Mouse (Mus musculus): ENCODE measurements around the gene Slc13a4.

Slc13a4 gene

DNA sequence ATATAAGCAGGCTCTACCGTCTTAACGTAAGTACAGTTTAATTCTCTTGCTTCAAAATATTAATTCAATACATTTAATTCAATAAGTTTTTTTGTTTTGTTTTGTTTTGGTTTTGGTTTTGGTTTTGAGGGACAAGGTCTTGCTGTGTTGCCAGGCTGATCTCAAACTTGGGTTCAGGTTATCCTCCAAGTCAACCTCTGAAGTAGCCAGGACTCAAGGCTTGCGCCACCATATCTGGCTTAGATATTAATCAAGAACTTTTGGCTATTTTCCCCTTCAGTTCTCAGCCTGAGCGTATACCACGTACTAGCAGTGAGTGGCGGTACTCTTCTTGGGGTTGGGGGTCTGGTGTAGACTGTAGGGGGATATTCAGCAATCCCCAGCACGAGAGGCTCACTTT lies 5.3 kb downstream of the Slc13a4 start:
- no peak for DNase-seq (ENCODE audit: low spot score)

DNA sequence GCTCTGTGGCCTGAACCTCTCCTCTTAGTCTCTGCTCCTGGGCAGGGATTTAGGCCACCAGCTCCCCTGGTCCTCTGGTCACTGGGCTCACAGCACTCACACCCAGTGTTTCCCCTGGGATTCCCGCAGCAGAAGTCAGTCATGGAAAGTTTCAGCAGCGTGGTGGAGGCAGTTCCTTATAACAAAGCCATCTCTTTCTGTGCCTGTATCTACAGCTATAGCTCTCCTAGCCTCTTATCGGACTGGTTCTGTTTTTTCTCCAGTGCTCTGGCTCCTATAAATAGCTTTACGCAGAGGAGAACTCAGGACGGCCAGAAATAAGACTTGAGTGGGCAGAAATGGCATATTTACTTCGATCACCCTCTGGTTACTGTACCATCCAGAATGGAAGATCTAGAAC lies 9.6 kb downstream of the Slc13a4 start:
- DNase-seq (ENCODE audit: low spot score) = no peak

DNA sequence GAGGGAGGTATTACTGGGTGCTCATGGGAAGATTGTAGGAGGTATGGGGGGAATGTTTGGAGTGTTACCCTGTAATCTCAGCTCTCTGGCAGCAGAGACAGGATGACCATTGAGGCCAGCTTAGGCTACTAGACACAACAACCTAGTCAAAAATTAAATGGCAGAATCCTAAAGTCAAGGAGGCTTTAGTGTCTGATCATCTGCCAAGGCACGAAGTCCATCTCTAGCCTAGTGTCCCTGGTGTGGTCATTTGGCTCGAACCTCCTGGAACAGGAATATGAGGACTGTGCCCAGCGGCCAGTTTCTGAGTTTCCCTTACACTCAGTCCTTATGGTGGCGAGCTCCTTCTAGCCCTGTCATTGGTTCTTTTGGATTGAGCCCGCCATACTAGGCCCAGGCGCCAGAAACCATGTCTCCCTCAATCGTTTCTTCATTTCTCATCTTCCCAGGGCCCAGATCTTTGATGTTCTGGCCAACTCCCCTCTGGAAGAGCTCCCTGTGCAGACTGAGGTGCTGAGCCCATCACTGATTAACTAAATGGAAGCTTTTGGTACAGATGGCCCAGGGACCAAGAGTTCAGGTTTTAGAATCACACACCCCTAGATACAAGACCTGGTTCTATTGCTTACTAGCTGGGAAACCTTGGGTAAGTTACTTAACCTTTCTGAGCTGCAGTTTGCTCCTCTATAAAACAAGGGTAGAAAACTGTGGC lies 10.3 kb downstream of the Slc13a4 start:
- no peak for DNase-seq (ENCODE audit: low spot score)

DNA sequence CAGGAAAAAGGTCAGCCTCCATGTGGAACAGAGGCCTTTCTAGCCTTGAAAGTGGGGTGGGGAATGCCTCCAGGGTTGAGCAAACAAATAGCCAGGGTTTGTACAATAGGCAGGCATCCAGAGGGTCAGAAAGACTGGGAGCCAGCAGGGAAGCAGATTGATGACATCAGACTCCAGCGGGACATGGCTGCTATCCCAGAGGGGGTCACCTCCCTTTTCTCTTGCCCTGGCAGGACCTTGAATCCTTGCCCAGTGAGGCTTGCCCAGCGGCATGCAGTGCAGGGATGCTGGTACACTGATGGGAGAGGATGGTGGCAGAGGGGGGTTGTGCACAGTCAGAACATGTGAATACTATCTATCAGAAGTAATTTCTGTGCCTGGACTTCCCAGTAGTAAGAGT lies 10.9 kb downstream of the Slc13a4 start:
- peak; percentile 82 for DNase-seq (ENCODE audit: low spot score)

DNA sequence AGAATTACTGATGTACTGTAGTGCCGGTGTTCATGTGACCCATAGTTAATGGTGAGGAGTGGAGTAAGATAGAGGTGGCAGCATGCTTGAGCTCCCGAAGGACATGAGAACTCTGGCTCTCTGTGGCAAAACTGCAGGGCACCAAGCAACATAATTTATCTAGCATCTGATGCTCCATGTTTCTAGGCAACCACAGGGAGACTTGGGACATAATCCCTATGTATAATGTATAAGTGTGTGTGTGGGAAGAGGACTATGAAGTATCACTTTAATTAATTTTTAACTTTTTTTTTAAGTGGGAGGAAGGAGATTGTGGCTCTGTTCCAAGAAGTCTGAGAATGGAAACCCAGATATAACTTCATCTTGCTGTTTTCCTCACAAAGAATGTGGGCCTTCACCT lies 13.0 kb downstream of the Slc13a4 start:
- no peak for DNase-seq (ENCODE audit: low spot score)

DNA sequence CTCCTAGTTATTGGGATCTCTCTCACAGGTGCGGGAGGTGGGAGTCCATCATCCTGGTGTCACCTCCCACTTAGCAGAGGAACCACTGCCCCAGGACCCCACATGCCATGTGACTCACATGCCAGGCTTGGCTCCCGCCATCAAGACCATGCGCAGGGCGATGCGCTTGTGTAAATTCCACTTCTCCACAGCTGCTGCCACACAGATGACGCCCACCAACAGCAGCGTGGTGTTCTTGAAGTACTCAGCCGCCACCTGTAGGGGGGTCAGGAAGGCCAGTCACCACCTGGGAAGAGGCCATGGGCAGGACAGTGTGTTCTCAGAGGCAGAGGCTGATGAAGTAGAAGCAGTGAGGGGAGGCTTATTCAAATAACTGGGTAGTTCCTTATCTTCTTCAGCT lies 18.3 kb downstream of the Slc13a4 start:
- DNase-seq (ENCODE audit: low spot score) = no peak

DNA sequence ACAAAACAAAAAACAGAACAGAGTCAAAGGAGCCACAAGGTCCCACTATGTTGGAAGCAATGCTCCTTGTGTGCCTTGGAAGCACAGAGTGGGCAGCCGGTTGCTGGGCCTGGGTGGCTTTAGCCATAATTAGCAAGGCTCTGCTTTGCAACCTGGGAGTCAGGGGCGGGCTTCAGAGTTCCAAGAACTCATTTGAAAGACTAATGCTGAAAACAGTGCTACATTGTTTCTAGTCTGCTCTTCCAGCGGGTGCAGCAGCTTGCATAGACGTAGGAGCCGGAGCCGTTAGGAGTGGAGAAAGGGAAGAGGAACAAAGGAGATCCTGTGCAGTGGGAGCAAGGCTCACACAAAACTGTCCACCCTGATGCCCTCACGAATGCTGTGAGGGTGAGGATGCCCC lies 19.0 kb downstream of the Slc13a4 start:
- peak; percentile 76 for DNase-seq (ENCODE audit: low spot score)

DNA sequence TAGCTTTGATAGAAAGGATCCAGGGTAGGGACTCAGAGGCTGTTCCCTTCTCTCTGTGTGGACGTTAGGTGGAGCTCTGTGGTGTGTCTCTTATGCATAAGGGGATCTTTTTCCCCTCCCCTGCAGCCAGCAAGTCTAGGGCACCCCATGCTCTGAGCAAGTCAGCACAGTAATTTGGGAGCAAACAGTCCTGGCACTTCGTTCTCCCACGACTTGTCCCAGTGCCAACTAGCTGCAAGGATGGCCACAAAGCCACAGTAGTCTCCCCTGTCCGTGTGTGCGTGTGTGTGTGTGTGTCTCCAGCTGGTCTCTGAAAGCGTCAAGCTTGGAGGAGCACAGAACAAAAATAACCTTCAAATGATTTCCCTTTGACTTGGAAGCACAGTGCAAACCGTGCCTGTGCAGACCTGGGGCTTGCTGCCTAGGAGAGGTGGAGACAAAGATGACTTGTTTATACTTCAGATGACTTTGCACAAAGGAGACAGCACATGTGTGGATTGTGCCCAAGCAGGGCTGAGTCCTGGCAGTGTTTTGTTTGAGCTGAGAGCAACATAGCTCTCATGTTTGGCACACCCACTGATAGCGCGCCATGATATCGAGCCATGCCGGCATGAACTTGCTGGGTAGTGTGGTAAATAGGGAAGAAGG lies 19.7 kb downstream of the Slc13a4 start:
- peak; percentile 83 for DNase-seq (ENCODE audit: low spot score)

DNA sequence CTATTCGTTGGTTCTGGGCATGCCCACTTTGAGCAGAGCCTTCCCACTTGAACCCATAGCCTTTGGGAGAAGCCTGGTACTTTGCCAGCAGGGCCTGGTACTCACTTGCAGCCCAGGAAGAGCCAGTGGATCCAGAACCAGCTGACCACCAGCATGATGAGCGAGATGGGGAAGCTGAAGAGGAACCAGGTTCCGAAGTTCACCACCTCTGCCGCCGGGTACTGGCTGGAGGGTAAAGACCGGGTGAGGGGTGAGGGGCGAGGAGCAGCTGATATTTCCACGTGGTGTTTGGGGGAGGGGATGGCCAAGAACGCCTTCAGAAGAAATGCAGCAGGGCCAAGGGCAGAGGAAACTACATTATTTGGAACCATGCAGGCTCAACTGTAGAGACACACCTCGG lies 28.6 kb downstream of the Slc13a4 start:
- no peak for DNase-seq (ENCODE audit: low spot score)

DNA sequence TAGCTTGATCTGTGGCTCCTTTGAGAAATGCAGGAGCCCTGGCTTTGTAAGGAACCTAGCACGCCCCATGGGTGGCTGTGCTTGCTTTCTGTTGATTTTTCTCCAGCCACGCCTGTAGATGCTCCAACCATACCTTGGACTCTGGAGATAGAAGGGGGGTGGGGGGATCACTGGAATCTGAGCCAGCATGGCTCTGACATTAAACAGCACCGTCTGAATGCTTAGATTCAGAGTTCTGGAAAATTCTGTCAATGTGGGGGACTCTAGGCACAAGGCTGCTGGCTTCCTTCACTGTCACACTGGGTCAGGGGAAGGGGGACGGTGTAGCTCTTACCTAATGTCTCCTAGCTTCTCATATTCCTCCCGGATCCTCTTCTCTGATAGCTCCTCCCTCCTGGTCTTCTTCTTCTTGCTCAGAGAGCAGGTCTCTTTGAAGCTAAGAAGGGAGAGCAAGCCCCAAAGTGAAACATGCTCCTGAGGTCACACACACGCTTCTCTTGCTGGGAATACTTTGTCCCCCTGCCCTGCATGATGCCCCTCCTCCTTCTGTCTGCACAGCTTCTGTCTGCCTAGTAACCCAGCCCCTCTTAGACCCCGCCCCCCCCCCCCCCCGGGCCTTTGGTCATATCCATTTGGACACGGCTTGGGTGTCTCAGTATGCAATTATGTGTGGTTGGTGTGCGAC lies 29.9 kb downstream of the Slc13a4 start:
- no peak for DNase-seq (ENCODE audit: low spot score)

DNA sequence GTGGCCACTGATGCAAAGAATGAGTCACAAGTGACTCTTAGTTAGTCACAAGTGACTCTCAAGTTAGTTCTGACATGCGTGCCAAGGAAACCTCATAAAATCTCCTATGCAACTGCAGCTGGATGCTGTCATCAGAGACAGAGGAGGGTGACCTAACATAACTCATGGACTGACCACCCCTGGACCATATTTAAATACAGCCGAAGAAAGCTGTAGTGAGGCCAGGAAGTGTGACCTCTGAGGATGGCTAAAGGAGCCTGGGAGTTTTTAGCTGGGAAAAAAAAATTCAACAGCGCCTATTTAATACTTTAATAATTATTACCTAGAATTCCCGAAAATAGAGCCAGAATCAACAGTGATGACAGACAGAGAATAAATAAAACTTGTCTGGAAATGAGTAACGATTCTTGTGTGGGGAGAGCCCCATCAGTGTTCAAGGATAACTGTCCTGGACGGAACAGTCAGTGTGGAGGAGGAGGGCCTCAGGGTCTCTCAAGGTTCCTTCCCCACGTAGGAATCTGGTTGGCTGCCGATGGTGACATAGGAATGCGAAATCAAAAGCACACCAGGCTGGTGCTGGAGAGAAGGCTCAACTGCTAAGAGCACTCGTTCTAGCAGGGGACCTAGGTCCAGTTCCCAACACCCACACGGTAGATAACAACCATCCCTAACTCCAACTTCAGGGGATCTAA lies 34.4 kb downstream of the Slc13a4 start:
- DNase-seq (ENCODE audit: low spot score) = peak; percentile 61

DNA sequence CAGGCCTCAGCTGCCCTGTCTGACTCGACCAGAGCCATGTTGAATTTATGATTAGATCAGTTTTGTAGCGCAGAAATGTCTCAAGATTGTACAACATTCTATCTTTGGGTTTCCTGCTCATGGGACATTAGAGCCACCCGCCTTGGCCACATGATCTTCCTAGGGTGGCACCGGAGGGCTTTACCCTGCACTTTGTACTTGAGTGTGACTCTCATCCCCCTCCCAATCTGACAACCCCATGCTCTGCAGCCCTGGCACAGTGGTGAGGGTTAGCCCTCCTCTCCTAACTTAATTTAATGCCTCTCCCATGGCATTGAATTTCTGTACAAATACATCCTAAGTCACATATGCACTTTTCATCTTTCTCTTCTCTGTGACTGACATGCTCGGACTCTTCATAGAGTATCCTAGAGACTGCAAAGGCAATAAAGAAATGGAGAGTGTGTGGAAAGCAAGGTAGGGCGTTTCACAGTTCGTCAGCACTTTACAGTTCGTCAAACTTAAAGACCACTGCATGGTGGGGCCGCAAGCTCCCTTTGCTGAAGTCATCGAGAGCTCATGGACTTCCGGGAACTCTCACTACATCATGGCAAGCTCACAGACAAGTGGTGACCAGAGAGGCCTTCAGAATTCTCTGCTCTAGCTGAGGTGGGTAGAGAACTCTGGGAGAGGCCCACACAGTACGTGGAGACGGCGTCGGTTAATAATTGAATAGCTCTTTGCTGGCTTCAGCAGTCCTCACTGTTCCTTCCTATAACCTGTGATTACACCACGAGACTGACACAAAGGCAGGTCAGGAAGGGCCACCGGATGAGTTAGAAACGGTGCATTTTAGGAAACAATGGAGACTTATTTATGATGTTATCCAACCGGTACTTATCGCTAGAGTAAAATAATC lies 35.8 kb downstream of the Slc13a4 start:
- DNase-seq (ENCODE audit: low spot score) = no peak

DNA sequence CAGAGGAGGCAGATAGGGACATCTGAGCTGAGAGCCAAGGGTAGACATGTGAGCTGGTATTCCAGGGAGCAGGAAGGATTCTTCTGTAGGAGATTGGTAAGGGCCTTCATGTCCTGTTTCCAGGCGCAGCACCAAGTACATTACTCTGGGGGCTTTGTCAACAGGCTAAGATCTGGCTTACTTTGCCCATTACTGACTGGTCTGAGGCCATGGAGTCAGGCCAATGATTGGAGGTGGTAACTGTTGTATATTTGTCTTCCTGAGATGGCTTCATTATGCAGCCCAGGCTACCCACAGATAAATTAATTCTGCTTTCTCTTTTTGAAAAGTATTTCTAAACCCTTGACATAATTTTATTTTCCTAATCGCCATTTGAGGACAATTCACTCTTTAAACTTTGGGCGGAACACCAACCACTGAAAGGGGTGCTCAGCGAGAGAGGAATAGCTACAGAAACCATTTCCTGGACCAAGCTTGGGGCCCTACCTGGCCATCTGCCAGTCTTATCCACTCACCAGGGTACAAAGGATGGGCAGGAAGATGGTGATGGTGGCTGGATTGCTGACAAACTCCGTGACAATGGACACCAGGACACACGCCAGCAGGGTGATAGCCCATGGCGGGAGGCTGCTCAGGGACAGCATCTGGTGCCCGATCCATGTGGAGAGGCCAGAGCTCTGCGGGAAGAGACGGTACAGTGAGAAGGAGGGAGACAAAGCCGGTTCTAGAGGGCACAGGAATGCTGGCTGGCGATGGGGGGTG lies 36.7 kb downstream of the Slc13a4 start:
- no peak for DNase-seq (ENCODE audit: low spot score)

DNA sequence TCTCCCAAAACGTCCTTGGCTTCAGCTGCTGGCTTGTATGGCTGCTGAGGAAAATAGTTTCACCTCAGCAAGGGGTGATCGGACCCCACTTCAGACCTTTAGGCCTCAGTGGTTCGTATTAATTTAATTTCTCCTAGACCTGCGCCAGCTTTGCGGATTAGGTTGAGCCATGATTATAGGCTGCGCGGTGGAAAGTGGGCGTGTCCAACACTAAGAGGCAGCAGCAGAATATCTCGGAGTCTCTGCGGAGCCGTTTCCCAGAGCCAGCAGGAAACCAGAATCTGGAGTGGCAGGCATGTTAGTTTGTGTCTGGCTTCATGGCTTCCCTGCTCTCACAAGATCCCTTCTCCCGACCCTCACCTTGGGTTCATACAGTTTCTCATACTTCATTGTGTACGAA lies 38.3 kb downstream of the Slc13a4 start:
- DNase-seq (ENCODE audit: low spot score) = no peak

DNA sequence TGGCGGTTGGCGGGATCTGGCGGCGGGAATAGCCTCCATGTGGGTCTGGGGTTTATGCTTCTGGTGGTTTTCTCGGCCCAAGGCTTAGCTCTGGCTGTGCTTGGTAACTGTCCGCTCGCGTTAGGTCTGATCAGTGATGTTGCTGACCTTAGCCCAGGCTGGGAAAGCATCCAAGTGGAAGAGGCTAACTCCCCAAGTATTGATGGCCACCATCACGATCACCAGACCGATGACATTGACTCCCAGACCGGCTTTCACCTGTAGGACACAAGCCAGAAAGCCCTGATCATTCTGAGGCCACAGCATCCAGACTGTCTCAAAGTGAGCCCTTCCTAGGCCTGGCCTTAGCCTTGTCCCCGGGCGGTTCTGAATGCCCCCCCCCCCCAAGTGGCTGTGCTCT lies 39.2 kb downstream of the Slc13a4 start:
- no peak for DNase-seq (ENCODE audit: low spot score)

DNA sequence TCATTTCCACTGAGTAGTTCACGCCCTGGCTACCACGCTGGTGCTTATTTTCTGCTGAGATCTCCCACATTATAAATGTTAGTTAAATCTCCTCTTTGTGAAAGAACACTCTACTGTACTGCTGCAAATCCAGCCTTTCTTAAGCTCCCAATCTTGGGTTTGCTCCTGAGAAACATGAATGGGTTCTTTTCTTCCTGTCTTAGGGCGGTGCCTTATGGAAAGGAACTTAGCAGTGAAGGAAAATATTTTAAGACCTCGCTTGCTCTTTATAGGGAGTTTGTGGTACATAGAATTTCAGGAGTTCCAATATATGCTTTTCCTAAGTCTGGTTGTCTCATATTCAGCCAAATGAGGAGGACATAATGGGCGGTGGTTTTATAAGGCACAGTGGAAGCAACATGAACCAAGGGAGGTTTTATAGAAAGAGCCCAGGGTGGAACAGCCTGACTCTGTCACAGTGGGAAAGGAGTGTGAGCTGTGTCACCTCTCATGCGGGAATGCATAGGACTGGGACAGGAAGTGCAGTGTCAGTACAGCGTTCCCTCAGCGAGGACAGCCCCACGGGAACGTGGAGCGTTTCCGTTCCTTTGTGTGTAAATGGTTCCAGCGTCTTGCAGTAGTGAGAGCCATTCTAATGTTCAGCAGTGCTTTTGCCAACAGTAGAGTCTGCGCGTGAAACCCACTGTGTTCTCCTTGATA lies 42.2 kb downstream of the Slc13a4 start:
- no peak for DNase-seq (ENCODE audit: low spot score)

DNA sequence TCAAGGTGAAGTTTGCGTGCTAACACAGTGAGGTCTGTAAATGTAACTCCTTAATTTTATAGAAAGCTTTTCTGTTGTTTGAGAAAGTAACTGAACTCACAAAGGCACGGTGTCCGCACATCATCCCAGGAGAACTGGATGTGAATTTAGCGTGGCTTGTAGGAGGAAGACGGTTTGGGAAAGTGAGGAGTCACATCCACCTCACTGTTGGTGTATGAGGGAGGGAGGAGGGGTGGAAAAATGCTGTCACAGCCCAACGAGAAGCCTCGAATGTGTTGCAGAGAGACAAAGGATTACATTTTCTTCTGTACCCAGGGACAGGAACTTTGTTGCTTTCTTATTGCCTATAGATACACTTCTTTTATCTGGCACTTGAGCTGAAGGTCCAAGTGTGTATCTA lies 47.4 kb downstream of the Slc13a4 start:
- no peak for DNase-seq (ENCODE audit: low spot score)

DNA sequence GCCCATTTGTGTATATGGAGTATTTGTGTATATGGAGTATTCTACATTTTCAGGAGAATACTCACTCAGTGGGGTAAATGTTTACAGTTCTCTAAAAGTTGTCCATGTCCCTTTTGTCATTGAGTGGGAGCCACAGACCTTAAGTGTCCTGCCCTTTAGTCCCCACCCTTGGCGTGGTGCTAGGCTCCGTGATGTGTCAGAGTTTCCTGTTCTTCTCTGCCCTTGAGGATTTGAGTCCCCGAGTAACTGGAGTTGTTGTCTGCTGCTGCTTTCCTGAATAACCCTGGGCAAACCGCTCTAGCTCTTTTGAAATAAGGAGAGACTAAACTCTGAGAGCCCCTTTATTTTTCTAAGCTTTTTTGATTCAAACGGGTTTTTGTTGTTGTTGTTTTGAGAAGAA lies 48.4 kb downstream of the Slc13a4 start:
- DNase-seq (ENCODE audit: low spot score) = no peak

DNA sequence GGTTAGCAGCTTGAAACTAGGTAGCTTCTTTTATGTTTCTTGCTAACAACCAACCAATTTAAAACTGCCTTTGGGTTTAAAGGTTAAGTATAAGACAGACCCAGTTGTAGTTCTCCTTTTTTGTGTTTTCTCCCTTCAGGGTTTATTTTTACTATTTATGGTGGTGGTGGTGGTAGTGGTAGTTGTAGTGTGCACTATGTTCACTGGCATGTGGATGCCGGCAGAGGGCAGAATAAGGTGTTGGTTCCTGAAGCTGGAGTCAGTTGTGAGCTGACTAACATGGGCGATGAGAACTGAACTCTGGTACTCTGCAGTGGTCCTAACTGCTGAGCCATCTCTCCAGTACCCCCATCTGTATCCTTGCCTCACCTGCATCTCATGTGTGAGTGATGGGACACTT lies 49.0 kb downstream of the Slc13a4 start:
- DNase-seq (ENCODE audit: low spot score) = no peak

DNA sequence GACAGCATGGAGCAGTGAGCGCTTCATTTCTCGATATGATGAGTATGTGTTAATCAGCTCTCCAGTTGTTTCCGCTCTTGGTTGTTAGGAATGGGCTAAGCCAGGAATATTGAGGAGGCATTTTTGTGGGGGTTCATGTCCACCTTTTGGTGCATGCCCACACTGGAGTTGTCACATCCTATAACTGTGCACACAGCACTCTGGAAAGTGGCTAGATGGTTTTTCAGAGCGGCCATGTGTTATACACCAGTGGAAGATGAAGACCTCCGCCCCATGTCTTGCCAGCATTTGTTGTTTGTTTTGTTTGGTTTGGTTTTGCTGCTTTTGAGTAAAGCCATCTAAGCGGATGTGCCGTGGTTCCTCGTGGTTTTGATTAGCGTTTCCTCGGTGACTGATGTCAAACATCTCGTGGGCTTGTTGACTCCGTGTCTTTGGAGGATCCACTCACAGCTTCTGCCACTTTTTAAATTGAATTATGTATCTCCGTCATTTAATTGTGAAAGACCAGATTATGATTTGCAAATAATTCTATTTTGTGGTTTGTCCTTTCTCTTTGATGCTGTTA lies 50.2 kb downstream of the Slc13a4 start:
- no peak for DNase-seq (ENCODE audit: low spot score)

Measured in testis, postnatal 14 days (tissue).